Mouse (Mus musculus): ENCODE measurements around the gene Fuk.

GRCm38 (mm10) chr8:110892913-110893312 lies 9.4 kb downstream of the Fuk start:
- TF ChIP-seq POLR2A (IDR thresholded peaks at IDR 0.05; ENCODE audit: borderline replicate concordance, control insufficient read depth, low read depth, low read length) (no peak), CTCF (IDR thresholded peaks at IDR 0.05; ENCODE audit: control insufficient read depth, insufficient read depth, low read length) (no peak)
